Mouse (Mus musculus) stomach, embryonic 14.5 days (tissue): ENCODE data around the gene Trpv5. TPM values are rescaled to one million over a fixed set of nuclear protein-coding genes. Genes with fewer than 3 reads are reported as not detected.

Source experiments
- ATAC-seq: fragments of 200-750 bp; cut with Nextera tagmentation; 2 replicates; pipeline ENCODE4 v1.8.0; 2017; ENCODE audit warnings: low read depth, moderate TSS enrichment; ENCODE audit not compliant: insufficient number of reproducible peaks, insufficient read depth, low FRiP score
- H3K27ac ChIP-seq: fragments of 300-500 bp; sonication (generic); 2 replicates; pipeline ENCODE4 v1.5.1; 2014; ENCODE audit warnings: mild to moderate bottlenecking, low read length, moderate library complexity, mixed read lengths
- H3K27me3 ChIP-seq: fragments of 300-500 bp; sonication (generic); 2 replicates; pipeline ENCODE4 v1.6.1; 2014; ENCODE audit warnings: low read length, control low read depth, mixed read lengths; ENCODE audit not compliant: control insufficient read depth, insufficient read depth
- H3K36me3 ChIP-seq: fragments of 300-500 bp; sonication (generic); 2 replicates; pipeline ENCODE4 v1.6.1; 2014; ENCODE audit warnings: mild to moderate bottlenecking, control low read depth, low read length, moderate library complexity, mixed read lengths; ENCODE audit not compliant: control insufficient read depth, insufficient read depth
- H3K4me1 ChIP-seq: fragments of 300-500 bp; sonication (generic); 2 replicates; pipeline ENCODE4 v1.6.1; 2014; ENCODE audit warnings: low read length, control low read depth, mixed read lengths; ENCODE audit not compliant: control insufficient read depth, insufficient read depth
- H3K4me2 ChIP-seq: fragments of 300-500 bp; sonication (generic); replicated peaks from 2 replicates; pipeline ENCODE4 v1.6.1; 2014; ENCODE audit warnings: low read depth, low read length, control low read depth
- H3K4me3 ChIP-seq: fragments of 300-500 bp; sonication (generic); 2 replicates; pipeline ENCODE4 v1.5.1; 2014; ENCODE audit warnings: low read depth, low read length, control low read depth
- H3K9ac ChIP-seq: fragments of 300-500 bp; sonication (generic); replicated peaks from 2 replicates; pipeline ENCODE4 v1.6.1; 2014; ENCODE audit warnings: low read depth, mild to moderate bottlenecking, control low read depth, low read length, moderate library complexity, mixed read lengths
- H3K9me3 ChIP-seq: fragments of 300-500 bp; sonication (generic); 2 replicates; pipeline ENCODE4 v1.6.1; 2016; ENCODE audit warnings: low read depth, low read length, control low read depth; ENCODE audit not compliant: control insufficient read depth
- WGBS: fragments of 180-500 bp; shearing (Covaris S2); extraction: QIAGEN DNeasy Blood & Tissue Kit; methylation state at CpG from one replicate; pipeline ENCODE4 v1.1.7; 2014; 5-methylcytosine and 5-hydroxymethylcytosine counted together
- polyA plus RNA-seq: library from polyadenylated mRNA; unstranded; fragments of >200 nt; fragmentation: Nextera tagmentation; extraction: Ambion mirVana; gene quantifications from 2 replicates; pipeline ENCODE4 v1.2.1, GENCODE M21; 2014

Trpv5 gene
- polyA plus RNA-seq, 1 experiment from 2014 or later: not detected

GRCm38 (mm10) chr6:41636178-41636577 is 44.4 kb downstream of the Trpv5 start, which contains the start of gene Trpv6:
Gene Trpv6, minus strand, starts transcription at chr6:41636405.
- H3K9me3 ChIP-seq: no peaks in the 10 kb centered on the region
- H3K27ac ChIP-seq: no peak within 1 kb of the TSS
- 17% methylated on average over 5 of the region's 5 CpGs for WGBS
- no peaks in the 10 kb centered on the region for H3K36me3 ChIP-seq
- H3K4me1 ChIP-seq: no peaks in the 10 kb centered on the region
- no peaks in the 10 kb centered on the region for H3K27me3 ChIP-seq
- no peak within 1 kb of the TSS for H3K9ac ChIP-seq
- 0 out of 2 replicates have a peak, but pooled peaks have one; percentile 62 for ATAC-seq
- peak within 1 kb of the TSS; percentile 27 for H3K4me3 ChIP-seq
- peak within 1 kb of the TSS; percentile 15; the same call in 1 of the 2 replicates for H3K4me2 ChIP-seq

DNA sequence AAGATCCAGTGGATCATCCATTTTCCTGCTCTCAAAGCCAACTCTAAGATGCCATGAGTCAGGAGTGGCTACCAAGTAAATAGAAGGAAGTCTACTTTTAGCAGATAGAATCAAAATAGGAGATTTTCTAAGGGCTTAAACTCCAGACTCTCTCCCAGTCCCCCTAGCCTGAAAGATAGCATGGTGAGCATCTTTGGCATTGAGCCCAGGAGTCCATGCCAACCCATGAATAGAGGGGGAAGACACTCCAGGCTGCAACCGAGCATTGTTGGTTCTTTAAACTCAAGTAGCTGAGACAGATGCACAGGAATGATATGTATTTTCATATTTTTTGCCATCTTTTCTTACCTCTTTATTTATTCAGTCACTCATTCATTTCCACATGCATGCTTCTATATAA is 45.4 kb downstream of the Trpv5 start:
- peak overlapping the region; percentile 4; the same call in 1 of the 2 replicates for H3K4me3 ChIP-seq
- ATAC-seq: no peak
- H3K36me3 ChIP-seq: no peaks in the 10 kb centered on the region
- H3K4me2 ChIP-seq: peak overlapping the region; percentile 15; the same call in 1 of the 2 replicates
- no peaks in the 10 kb centered on the region for H3K4me1 ChIP-seq
- 47% methylated on average over 1 of the region's 1 CpGs for WGBS
- H3K9me3 ChIP-seq: no peaks in the 10 kb centered on the region
- H3K27me3 ChIP-seq: no peaks in the 10 kb centered on the region
- H3K27ac ChIP-seq: no peak overlapping the region
- H3K9ac ChIP-seq: no peak overlapping the region

DNA sequence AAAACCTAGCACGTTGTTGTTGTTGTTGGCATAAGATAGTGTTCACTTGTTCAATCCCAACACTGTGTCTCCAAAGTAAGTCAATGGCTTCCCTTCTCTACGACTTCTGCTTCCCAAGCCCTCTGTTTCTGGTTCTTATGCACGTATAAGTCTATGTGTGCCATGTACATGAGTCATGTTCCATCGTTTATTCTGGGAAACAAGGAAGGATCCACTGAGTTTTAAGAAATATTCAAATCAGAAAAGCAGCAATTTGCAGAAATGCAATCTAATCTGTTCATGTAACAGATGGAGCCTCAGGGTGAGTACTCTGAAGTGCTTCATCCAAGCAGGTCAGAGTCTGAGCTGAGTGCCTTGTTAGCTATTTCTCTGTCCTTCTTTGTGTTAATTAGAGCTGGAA is 49.0 kb downstream of the Trpv5 start:
- H3K9me3 ChIP-seq: no peaks in the 10 kb centered on the region
- no peaks in the 10 kb centered on the region for H3K4me1 ChIP-seq
- H3K4me2 ChIP-seq: no peak overlapping the region
- H3K27ac ChIP-seq: no peak overlapping the region
- no peaks in the 10 kb centered on the region for H3K27me3 ChIP-seq
- H3K36me3 ChIP-seq: no peaks in the 10 kb centered on the region
- 84% methylated on average over 4 of the region's 4 CpGs for WGBS
- no peak overlapping the region for H3K9ac ChIP-seq
- no peak overlapping the region for H3K4me3 ChIP-seq
- ATAC-seq: no peak

DNA sequence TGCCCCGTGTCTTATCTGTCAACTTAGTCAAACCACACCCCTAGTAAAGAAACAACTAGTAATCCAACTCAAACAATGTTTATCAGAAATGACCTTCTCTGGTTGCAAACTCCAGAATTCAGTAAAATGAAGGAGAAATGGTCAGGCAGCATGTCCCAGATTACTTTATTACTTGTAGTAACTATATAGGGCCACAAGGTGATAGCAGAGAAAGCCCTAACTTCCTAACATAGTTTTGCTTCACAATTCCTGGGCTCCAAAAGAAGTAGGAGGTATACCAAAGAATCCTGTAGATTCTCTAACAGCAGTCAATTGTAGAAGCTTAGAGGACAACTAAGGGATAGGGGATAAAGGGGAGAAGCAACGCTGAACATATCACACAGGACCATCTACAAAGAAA is 49.8 kb downstream of the Trpv5 start:
- Histone ChIP-seq H3K36me3 (no peaks in the 10 kb centered on the region), H3K4me1 (no peaks in the 10 kb centered on the region), H3K9ac (no peak overlapping the region), H3K9me3 (no peaks in the 10 kb centered on the region), H3K4me2 (no peak overlapping the region), H3K27ac (no peak overlapping the region), H3K27me3 (no peaks in the 10 kb centered on the region), H3K4me3 (no peak overlapping the region)
- 58% methylated on average over 2 of the region's 2 CpGs for WGBS
- no peak for ATAC-seq

- no peaks in the 10 kb centered on the region for H3K36me3 ChIP-seq
- no peak overlapping the region for H3K9ac ChIP-seq
- H3K4me3 ChIP-seq: no peak overlapping the region
- WGBS: 81% methylated on average over 1 of the region's 1 CpGs
- H3K9me3 ChIP-seq: no peaks in the 10 kb centered on the region
- no peak overlapping the region for H3K27ac ChIP-seq
- H3K4me1 ChIP-seq: no peaks in the 10 kb centered on the region
- no peak overlapping the region for H3K4me2 ChIP-seq
- ATAC-seq: no peak
- no peaks in the 10 kb centered on the region for H3K27me3 ChIP-seq
Observed at GRCm38 (mm10) chr6:41628180-41628579, 52.4 kb downstream of the Trpv5 start.

DNA sequence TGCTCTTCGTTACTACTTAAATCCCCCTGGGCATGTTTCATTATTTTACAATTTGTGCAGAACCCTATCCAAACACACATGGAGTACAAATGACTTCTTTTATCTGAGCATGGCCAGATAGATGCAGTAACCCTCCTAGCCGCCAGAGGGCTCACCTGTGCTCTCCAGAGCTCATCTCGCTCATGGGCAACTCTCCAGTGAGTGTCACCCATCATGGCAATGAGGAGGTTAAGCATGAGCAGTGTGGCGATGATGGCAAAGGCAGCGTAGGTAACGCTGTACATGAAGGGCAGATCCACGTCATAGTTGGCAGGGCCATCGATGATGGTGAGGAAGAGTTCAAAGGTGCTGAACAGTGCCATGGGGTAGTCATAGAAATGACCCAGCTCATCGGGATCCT is 57.9 kb downstream of the Trpv5 start:
- no peak overlapping the region for H3K9ac ChIP-seq
- H3K4me3 ChIP-seq: no peak overlapping the region
- 66% methylated on average over 9 of the region's 9 CpGs for WGBS
- no peaks in the 10 kb centered on the region for H3K9me3 ChIP-seq
- H3K27me3 ChIP-seq: no peaks in the 10 kb centered on the region
- H3K4me1 ChIP-seq: no peaks in the 10 kb centered on the region
- no peak for ATAC-seq
- H3K36me3 ChIP-seq: no peaks in the 10 kb centered on the region
- H3K4me2 ChIP-seq: no peak overlapping the region
- no peak overlapping the region for H3K27ac ChIP-seq

GRCm38 (mm10) chr6:41621241-41621990 is 59.2 kb downstream of the Trpv5 start:
- Histone ChIP-seq H3K27me3 (no peaks in the 10 kb centered on the region), H3K9ac (no peak overlapping the region), H3K27ac (no peak overlapping the region), H3K4me1 (no peaks in the 10 kb centered on the region), H3K9me3 (no peaks in the 10 kb centered on the region), H3K4me2 (no peak overlapping the region), H3K4me3 (no peak overlapping the region), H3K36me3 (no peaks in the 10 kb centered on the region)
- WGBS: 89% methylated on average over 12 of the region's 12 CpGs
- no peak for ATAC-seq

- 88% methylated on average over 9 of the region's 9 CpGs for WGBS
- ATAC-seq: no peak
- H3K9ac ChIP-seq: no peak overlapping the region
- H3K4me2 ChIP-seq: no peak overlapping the region
- H3K4me3 ChIP-seq: no peak overlapping the region
- H3K27ac ChIP-seq: no peak overlapping the region
- no peaks in the 10 kb centered on the region for H3K9me3 ChIP-seq
- H3K4me1 ChIP-seq: no peaks in the 10 kb centered on the region
- H3K36me3 ChIP-seq: no peaks in the 10 kb centered on the region
- H3K27me3 ChIP-seq: no peaks in the 10 kb centered on the region
Observed at GRCm38 (mm10) chr6:41620173-41620798, 60.3 kb downstream of the Trpv5 start.
